Mouse (Mus musculus) brain, embryonic 14.5 days (tissue): ENCODE measurements around the gene Rbm4b.

Experiments
- CTCF ChIP-seq: fragments of 200-500 bp; IDR thresholded peaks from 2 replicates; pipeline ENCODE4 v1.5.1; 2012; ENCODE audit warnings: inconsistent platforms, mild to moderate bottlenecking, moderate library complexity, borderline replicate concordance; ENCODE audit not compliant: insufficient read depth, insufficient read length; ENCODE audit errors: extremely low read depth
- POLR2A ChIP-seq: fragments of 200-500 bp; IDR thresholded peaks from 2 replicates; pipeline ENCODE4 v1.6.1; 2012; ENCODE audit warnings: mild to moderate bottlenecking, inconsistent platforms, borderline replicate concordance; ENCODE audit not compliant: poor library complexity, insufficient read depth, insufficient read length, severe bottlenecking; ENCODE audit errors: extremely low read depth

DNA sequence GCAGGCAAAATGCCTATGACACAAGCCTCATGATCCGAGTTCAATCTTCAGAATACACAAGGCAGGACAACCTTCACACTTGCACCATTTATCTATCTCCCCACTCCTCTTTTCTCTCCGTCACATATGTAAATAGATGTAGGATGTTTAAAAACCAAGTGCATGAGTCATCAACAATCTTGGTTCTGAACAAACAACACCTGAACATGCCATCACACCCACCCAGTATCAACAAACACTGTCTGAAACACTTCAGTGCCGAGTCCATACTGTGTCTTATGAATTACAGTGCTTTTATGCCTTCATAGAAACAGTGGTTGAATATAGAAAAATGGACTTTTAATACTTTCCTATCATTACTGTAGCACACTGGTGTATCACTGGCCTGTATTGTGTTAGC lies 16.5 kb downstream of the Rbm4b start:
- TF ChIP-seq CTCF, result no peak
- no peak for TF ChIP-seq POLR2A
